Mouse (Mus musculus): ENCODE measurements around the gene Optc.

GRCm38 (mm10) chr1:133863257-133863997 lies 44.4 kb downstream of the Optc start:
- no peak for TF ChIP-seq CTCF (IDR thresholded peaks at IDR 0.05; ENCODE audit: borderline replicate concordance, insufficient read depth, low read depth, low read length)
- TF ChIP-seq POLR2A (IDR thresholded peaks at IDR 0.05; ENCODE audit: borderline replicate concordance, insufficient read depth, low read length): no peak

Measured in cerebellum, adult 2 months (tissue).